Mouse (Mus musculus) C2C12 (cell line): ENCODE results near the gene Daw1. TPM values are rescaled to one million over a fixed set of nuclear protein-coding genes. Genes with fewer than 3 reads are reported as not detected.

ENCODE experiments used
- H3K27me3 ChIP-seq: one replicate; pipeline ENCODE4 v1.6.1; 2011; ENCODE audit not compliant: control insufficient read depth, insufficient read depth, insufficient read length
- H3K36me3 ChIP-seq: one replicate; pipeline ENCODE4 v1.6.1; 2011; ENCODE audit not compliant: control insufficient read depth, insufficient read depth
- H3K4me3 ChIP-seq: one replicate; pipeline ENCODE4 v1.5.1; 2011; ENCODE audit warnings: mild to moderate bottlenecking, control low read depth; ENCODE audit not compliant: poor library complexity, insufficient read depth, severe bottlenecking
- H3K79me2 ChIP-seq: one replicate; pipeline ENCODE4 v1.6.1; 2011; ENCODE audit not compliant: control insufficient read depth, insufficient read depth
- H3K79me3 ChIP-seq: one replicate; pipeline ENCODE4 v1.6.1; 2011; ENCODE audit warnings: low read depth, control low read depth
- H3ac ChIP-seq: one replicate; pipeline ENCODE3; 2011; ENCODE audit warnings: low read depth; ENCODE audit not compliant: control insufficient read depth, insufficient read length
- CEBPB ChIP-seq: IDR thresholded peaks from one replicate; pipeline ENCODE4 v1.6.1; 2011; ENCODE audit warnings: low read depth, mild to moderate bottlenecking, control low read depth, moderate library complexity
- CTCF ChIP-seq: IDR thresholded peaks from one replicate; pipeline ENCODE4 v1.5.1; 2011; ENCODE audit not compliant: control insufficient read depth, insufficient read depth, insufficient read length
- FOSL1 ChIP-seq: IDR thresholded peaks from one replicate; pipeline ENCODE4 v1.8.0; 2011; ENCODE audit warnings: mild to moderate bottlenecking, low read length; ENCODE audit not compliant: poor library complexity, insufficient read depth, severe bottlenecking
- MAX ChIP-seq: IDR thresholded peaks from one replicate; pipeline ENCODE4 v1.6.1; 2011; ENCODE audit warnings: mild to moderate bottlenecking, control low read depth
- MYOD1 ChIP-seq: IDR thresholded peaks from one replicate; pipeline ENCODE4 v1.6.1; 2011; ENCODE audit warnings: low read depth; ENCODE audit not compliant: control insufficient read depth, insufficient read length
- MYOG ChIP-seq: IDR thresholded peaks from one replicate; pipeline ENCODE4 v1.6.1; 2011; ENCODE audit not compliant: control insufficient read depth, insufficient read length; ENCODE audit errors: extremely low read depth
- USF1 ChIP-seq: IDR thresholded peaks from one replicate; pipeline ENCODE4 v1.6.1; 2011; ENCODE audit warnings: low read depth, mild to moderate bottlenecking, control low read depth, moderate library complexity
- polyA plus RNA-seq: library from polyadenylated mRNA; unstranded; fragments of >200 nt; fragmentation: generic; extraction: Trizol; gene quantifications from one replicate; pipeline ENCODE4 v1.2.1, GENCODE M21; 2012; ENCODE audit warnings: missing spikeins

The Daw1 gene
- polyA plus RNA-seq, 1 experiment: not detected

- no peaks in the 10 kb centered on the region for H3K79me2 ChIP-seq
- no peaks in the 10 kb centered on the region for H3K27me3 ChIP-seq
- no peaks in the 10 kb centered on the region for H3K79me3 ChIP-seq
- no peak overlapping the region for H3ac ChIP-seq
- no peak overlapping the region for H3K4me3 ChIP-seq
- no peak for TF ChIP-seq CEBPB
- no peak for TF ChIP-seq MYOD1
- no peak for TF ChIP-seq FOSL1
- no peak for TF ChIP-seq CTCF
- no peak for TF ChIP-seq MYOG
- TF ChIP-seq MAX: no peak
- no peak for TF ChIP-seq USF1
- H3K36me3 ChIP-seq: no peaks in the 10 kb centered on the region
Measured at GRCm38 (mm10) chr1:83209981-83210380, 50.4 kb downstream of the Daw1 start.

- TF ChIP-seq MYOD1 (no peak), MAX (no peak), CTCF (no peak), MYOG (no peak), USF1 (no peak), CEBPB (no peak), FOSL1 (no peak)
- H3K36me3 ChIP-seq: no peaks in the 10 kb centered on the region
- H3K79me2 ChIP-seq: no peaks in the 10 kb centered on the region
- no peaks in the 10 kb centered on the region for H3K27me3 ChIP-seq
- H3K79me3 ChIP-seq: no peaks in the 10 kb centered on the region
- no peak overlapping the region for H3K4me3 ChIP-seq
- no peak overlapping the region for H3ac ChIP-seq
Measured at GRCm38 (mm10) chr1:83218260-83218659, 58.7 kb downstream of the Daw1 start.

- no peaks in the 10 kb centered on the region for H3K27me3 ChIP-seq
Measured at GRCm38 (mm10) chr1:83223072-83223471, 63.5 kb downstream of the Daw1 start.

GRCm38 (mm10) chr1:83224423-83224960 is 64.9 kb downstream of the Daw1 start:
- TF ChIP-seq MAX: no peak
- TF ChIP-seq MYOG: no peak
- TF ChIP-seq FOSL1: no peak
- TF ChIP-seq MYOD1: no peak
- no peak for TF ChIP-seq CTCF
- TF ChIP-seq CEBPB: no peak
- TF ChIP-seq USF1: no peak
- Histone ChIP-seq H3K79me2 (no peaks in the 10 kb centered on the region), H3K27me3 (no peaks in the 10 kb centered on the region), H3K36me3 (no peaks in the 10 kb centered on the region), H3K79me3 (no peaks in the 10 kb centered on the region), H3ac (no peak overlapping the region), H3K4me3 (no peak overlapping the region)

More at GRCm38 (mm10) chr1:83223072-83223471, 63.5 kb downstream of the Daw1 start:
- TF ChIP-seq MYOD1: no peak
- TF ChIP-seq FOSL1: no peak
- no peak for TF ChIP-seq USF1
- TF ChIP-seq CEBPB: no peak
- Histone ChIP-seq H3K4me3 (no peak overlapping the region), H3K79me3 (no peaks in the 10 kb centered on the region), H3K79me2 (no peaks in the 10 kb centered on the region), H3ac (no peak overlapping the region), H3K36me3 (no peaks in the 10 kb centered on the region)

GRCm38 (mm10) chr1:83227946-83228345 is 68.4 kb downstream of the Daw1 start:
- Histone ChIP-seq H3K79me3 (no peaks in the 10 kb centered on the region), H3K4me3 (no peak overlapping the region)

More at GRCm38 (mm10) chr1:83227946-83228345, 68.4 kb downstream of the Daw1 start:
- H3K79me2 ChIP-seq: no peaks in the 10 kb centered on the region
- no peak for TF ChIP-seq CTCF
- no peak for TF ChIP-seq USF1
- no peak for TF ChIP-seq FOSL1
- no peak for TF ChIP-seq MYOG
- TF ChIP-seq MYOD1: no peak
- no peak for TF ChIP-seq MAX
- no peak for TF ChIP-seq CEBPB
- H3K36me3 ChIP-seq: no peaks in the 10 kb centered on the region
- H3ac ChIP-seq: no peak overlapping the region
- no peaks in the 10 kb centered on the region for H3K27me3 ChIP-seq
